Mouse (Mus musculus) heart, embryonic 14.5 days (tissue): ENCODE measurements around the gene Sema3g. TPM values are rescaled to one million over a fixed set of nuclear protein-coding genes. Genes with fewer than 3 reads are reported as not detected.

ENCODE experiments used
- ATAC-seq: fragments of 200-750 bp; cut with Nextera tagmentation; 2 replicates; pipeline ENCODE4 v1.8.0; 2017; ENCODE audit warnings: low read depth, moderate TSS enrichment; ENCODE audit not compliant: insufficient number of reproducible peaks, insufficient read depth, low FRiP score
- H3K27ac ChIP-seq, 2 experiments: fragments of 200-500 bp in 1 of 2; fragments of 300-500 bp in 1 of 2; sonication (generic) in 1 of 2; replicated peaks in 1 of 2; 2 replicates each; pipeline ENCODE4 v1.5.1; 2012 to 2014; ENCODE audit warnings: low read depth in 2 of 2, low read length in 2 of 2, control low read depth in 1 of 2, mild to moderate bottlenecking in 1 of 2, mixed read lengths in 1 of 2; ENCODE audit not compliant: control insufficient read depth in 1 of 2, insufficient read depth in 1 of 2
- H3K27me3 ChIP-seq: fragments of 300-500 bp; sonication (generic); 2 replicates; pipeline ENCODE4 v1.6.1; 2014; ENCODE audit warnings: mild to moderate bottlenecking, low read length, control low read depth; ENCODE audit not compliant: control insufficient read depth, insufficient read depth
- H3K36me3 ChIP-seq: fragments of 300-500 bp; sonication (generic); 2 replicates; pipeline ENCODE4 v1.6.1; 2014; ENCODE audit warnings: mild to moderate bottlenecking, control low read depth, low read length, mixed read lengths; ENCODE audit not compliant: control insufficient read depth, insufficient read depth
- H3K4me1 ChIP-seq, 2 experiments: fragments of 200-500 bp in 1 of 2; fragments of 300-500 bp in 1 of 2; sonication (generic) in 1 of 2; 2 replicates each; pipeline ENCODE4 v1.6.1; 2012 to 2014; ENCODE audit warnings: low read length in 2 of 2, control low read depth in 1 of 2, mixed read lengths in 1 of 2; ENCODE audit not compliant: control insufficient read depth in 2 of 2, insufficient read depth in 2 of 2
- H3K4me2 ChIP-seq: fragments of 300-500 bp; sonication (generic); 2 replicates; pipeline ENCODE4 v1.6.1; 2014; ENCODE audit warnings: mild to moderate bottlenecking, low read length
- H3K4me3 ChIP-seq, 2 experiments: fragments of 200-500 bp in 1 of 2; fragments of 300-500 bp in 1 of 2; sonication (generic) in 1 of 2; 2 replicates each; pipeline ENCODE4 v1.5.1; 2012 to 2014; ENCODE audit warnings: low read length in 2 of 2, mild to moderate bottlenecking in 2 of 2, control low read depth in 1 of 2, low read depth in 1 of 2, moderate library complexity in 1 of 2; ENCODE audit not compliant: control insufficient read depth in 1 of 2, insufficient read depth in 1 of 2
- H3K9ac ChIP-seq: fragments of 300-500 bp; sonication (generic); 2 replicates; pipeline ENCODE4 v1.6.1; 2014; ENCODE audit warnings: mild to moderate bottlenecking, low read length
- H3K9me3 ChIP-seq: fragments of 300-500 bp; sonication (generic); 2 replicates; pipeline ENCODE4 v1.6.1; 2016; ENCODE audit warnings: low read length, control low read depth; ENCODE audit not compliant: control insufficient read depth
- WGBS: fragments of 180-500 bp; shearing (Covaris S2); extraction: QIAGEN DNeasy Blood & Tissue Kit; methylation state at CpG from one replicate; pipeline ENCODE4 v1.1.7; 2014; 5-methylcytosine and 5-hydroxymethylcytosine counted together
- polyA plus RNA-seq: library from polyadenylated mRNA; unstranded; fragments of >200 nt; fragmentation: Nextera tagmentation; extraction: Ambion mirVana; gene quantifications from 2 replicates; pipeline ENCODE4 v1.2.1, GENCODE M21; 2014

Gene Sema3g
- polyA plus RNA-seq, 1 experiment from 2014 or later, result 0.23 TPM

DNA sequence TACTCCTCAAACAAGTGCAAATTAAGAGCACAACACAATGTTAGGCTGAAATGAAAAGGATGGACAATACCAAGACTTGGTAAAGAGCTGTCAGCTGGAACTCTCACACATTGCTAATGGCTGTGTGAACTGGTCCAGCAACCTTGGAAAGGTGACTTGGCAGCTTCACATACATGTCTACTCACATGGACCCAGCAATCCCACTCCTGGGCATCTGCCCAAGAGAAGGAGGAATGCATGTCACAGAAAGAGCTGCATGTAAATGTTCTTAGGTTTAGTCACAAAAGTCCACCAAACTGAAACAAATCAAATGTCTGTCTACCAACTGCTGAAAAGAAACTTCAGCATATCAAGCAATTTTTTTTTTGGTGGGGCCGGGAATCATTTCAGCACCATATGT, 28.3 kb downstream of the Sema3g start:
- Histone ChIP-seq H3K27me3 (no peaks in the 10 kb centered on the region), H3K9me3 (no peaks in the 10 kb centered on the region), H3K9ac (no peak overlapping the region), H3K27ac (peak overlapping the region in 1 of 2 experiments; percentile 2; a peak in 2 of 4 replicates), H3K4me3 (no peak overlapping the region), H3K4me1 (peaks cover 4 to 16% of the 10 kb centered on the region in 2 experiments), H3K4me2 (no peak overlapping the region), H3K36me3 (no peaks in the 10 kb centered on the region)
- 24% methylated on average over 1 of the region's 1 CpGs for WGBS
- no peak for ATAC-seq

DNA sequence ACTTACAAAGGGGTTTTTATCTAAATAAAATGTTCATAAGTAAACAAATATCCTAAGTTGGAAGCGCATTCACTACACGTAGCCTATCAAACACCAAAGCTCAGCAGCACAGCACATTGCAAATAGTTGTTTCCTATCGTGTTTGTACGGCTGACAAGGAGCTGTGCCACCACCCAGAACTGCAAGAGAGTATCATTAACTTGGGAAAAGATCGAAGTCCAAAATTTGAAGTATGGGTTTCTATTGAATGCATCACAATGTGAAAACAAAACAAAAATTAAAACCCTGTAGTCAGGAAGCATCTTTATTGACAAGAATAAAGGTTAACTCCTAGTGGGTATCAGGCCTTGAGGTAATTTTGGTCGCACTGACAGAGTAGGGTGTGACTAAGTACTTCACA, 30.7 kb downstream of the Sema3g start:
- no peaks in the 10 kb centered on the region for H3K27me3 ChIP-seq
- H3K4me1 ChIP-seq, result peaks cover 6 to 25% of the 10 kb centered on the region in 2 experiments
- 87% methylated on average over 6 of the region's 6 CpGs for WGBS
- H3K4me2 ChIP-seq, result no peak overlapping the region
- ATAC-seq, result no peak
- peaks cover 6% of the 10 kb centered on the region for H3K36me3 ChIP-seq
- no peak overlapping the region for H3K27ac ChIP-seq
- H3K9me3 ChIP-seq, result no peaks in the 10 kb centered on the region
- no peak overlapping the region for H3K4me3 ChIP-seq
- H3K9ac ChIP-seq, result no peak overlapping the region

DNA sequence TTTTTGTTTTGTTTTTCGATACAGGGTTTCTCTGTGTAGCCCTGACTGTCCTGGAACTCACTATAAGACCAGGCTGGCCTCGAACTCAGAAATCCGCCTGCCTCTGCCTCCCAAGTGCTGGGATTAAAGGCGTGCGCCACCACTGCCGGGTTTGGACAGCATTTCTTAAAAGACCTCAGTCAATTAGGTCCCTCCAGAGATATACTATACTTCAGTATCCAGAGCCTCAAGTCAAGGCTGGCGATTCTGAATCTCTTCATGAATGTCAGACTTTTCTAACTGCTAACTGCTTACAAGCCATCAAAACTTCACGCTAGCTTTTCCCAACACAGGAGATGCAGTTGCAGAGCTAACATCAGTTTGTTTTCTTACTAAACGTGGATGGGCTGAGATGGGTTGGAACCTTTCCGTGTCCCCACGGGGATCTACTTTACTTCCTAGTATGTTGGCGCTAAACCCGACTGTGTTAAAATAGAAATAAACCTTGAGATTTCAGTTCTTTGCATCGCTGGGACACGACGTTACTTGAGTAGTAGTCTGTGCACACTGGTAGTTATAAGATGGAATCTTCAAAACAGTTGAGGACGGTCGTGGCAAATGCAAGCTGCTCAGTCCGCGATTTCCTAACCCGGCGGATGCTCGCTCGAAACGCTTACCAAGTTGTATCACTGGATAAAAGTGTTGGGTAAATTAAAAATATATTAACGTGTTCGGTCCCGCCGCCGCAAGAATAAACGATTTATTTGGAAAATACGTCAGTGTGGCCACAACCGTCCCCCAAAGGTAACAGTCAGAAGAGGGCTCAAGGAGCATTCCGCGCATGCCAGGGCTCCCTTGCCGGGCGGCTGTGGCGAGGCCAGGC, 32.8 kb downstream of the Sema3g start:
- H3K9ac ChIP-seq, result peak overlapping the region; percentile 99
- H3K4me1 ChIP-seq, result peaks cover 6 to 25% of the 10 kb centered on the region in 2 experiments
- H3K9me3 ChIP-seq, result no peaks in the 10 kb centered on the region
- H3K27me3 ChIP-seq, result no peaks in the 10 kb centered on the region
- WGBS, result 17% methylated on average over 38 of the region's 38 CpGs
- peak overlapping the region; percentile 94 to 95 for H3K27ac ChIP-seq
- ATAC-seq, result peak; percentile 82; the same call in 1 of the 2 replicates
- H3K4me2 ChIP-seq, result peak overlapping the region; percentile 76
- H3K36me3 ChIP-seq, result peaks cover 27% of the 10 kb centered on the region
- H3K4me3 ChIP-seq, result peak overlapping the region; percentile 65 to 98

DNA sequence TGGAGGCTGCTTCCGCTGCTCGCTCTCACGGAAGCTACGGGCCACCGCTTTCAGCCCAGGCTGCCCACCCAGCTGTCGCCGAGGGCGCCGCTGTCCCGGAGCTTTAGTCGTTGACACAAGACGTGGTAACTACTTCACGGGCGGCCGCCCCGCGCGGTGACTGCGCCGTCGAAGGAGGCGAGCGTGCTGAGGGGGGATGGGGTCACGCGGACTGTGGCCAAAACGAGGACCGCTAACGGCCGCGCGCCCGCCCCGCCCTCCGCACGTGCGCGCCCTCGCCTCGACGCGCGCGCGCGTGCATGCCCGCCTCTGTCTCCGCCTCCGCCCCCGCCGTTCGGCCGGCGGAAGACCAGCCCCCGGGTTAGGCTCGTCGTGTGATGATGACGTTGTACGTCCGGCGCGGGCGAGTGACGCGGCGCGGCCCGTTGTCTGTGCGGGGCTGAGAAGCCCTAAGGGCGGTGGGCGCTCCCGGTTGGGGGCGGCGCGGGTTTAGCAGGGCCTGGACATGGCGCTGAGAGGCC, 33.5 kb downstream of the Sema3g start, which contains the start of the genes Phf7 and Bap1:
Phf7 (minus strand) TSS at position 234 of the 521 bp plus-strand sequence.
Bap1 (plus strand) TSS at position 367 of the 521 bp plus-strand sequence.
- Histone ChIP-seq H3K4me2 (peak within 1 kb of the TSS; percentile 94), H3K4me1 (peaks cover 6 to 22% of the 10 kb centered on the region in 2 experiments), H3K36me3 (peaks cover 34% of the 10 kb centered on the region), H3K9me3 (no peaks in the 10 kb centered on the region), H3K9ac (peak within 1 kb of the TSS; percentile 99), H3K4me3 (peak within 1 kb of the TSS; percentile 65 to 98), H3K27ac (peak within 1 kb of the TSS; percentile 94 to 95), H3K27me3 (no peaks in the 10 kb centered on the region)
- ATAC-seq, result peak; percentile 91
- WGBS, result under 1% methylated on average over 74 of the region's 75 CpGs

DNA sequence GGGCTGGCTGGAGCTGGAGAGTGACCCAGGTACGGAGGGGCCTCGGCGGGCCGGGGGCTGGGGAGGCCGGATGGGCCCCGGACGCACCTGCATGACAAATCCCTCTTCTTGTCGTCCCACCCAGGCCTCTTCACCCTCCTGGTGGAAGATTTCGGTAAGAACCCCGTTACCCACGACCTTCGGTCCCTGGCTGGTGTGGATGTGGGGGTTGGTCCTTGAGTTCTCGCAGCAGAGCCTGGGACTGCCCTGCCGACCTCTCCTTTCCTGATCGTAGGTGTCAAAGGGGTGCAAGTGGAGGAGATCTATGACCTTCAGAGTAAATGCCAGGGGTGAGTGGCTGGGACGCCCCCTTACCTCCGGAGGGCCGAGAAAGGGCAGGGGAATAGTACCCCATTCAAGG, 34.0 kb downstream of the Sema3g start:
- Histone ChIP-seq H3K9me3 (no peaks in the 10 kb centered on the region), H3K4me1 (peaks cover 3 to 17% of the 10 kb centered on the region in 2 experiments), H3K27ac (peak overlapping the region; percentile 58 to 80), H3K4me3 (peak overlapping the region; percentile 65 to 98), H3K4me2 (peak overlapping the region; percentile 94), H3K27me3 (no peaks in the 10 kb centered on the region), H3K9ac (peak overlapping the region; percentile 99), H3K36me3 (peaks cover 39% of the 10 kb centered on the region)
- ATAC-seq, result peak; percentile 3; the same call in 1 of the 2 replicates
- WGBS, result 2% methylated on average over 18 of the region's 18 CpGs

DNA sequence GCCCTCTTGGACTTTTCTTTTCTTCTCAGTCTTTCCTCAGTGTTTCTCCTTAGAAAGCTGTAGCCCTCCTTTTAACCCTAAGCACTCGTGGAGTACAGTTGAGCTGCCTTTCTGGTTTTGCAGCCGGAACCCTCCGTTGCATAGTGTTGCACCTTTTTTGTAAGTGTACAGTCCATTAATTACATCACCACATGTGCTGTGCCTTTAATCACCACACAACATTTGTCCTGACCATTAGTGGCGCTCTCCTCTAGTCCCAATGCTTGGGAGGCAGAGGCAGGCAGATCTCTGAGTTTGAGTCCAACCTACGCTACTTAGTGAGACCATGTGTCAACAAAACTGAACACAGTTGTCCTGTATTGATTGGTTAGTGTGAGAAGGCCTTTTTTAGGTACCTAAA, 34.4 kb downstream of the Sema3g start:
- ATAC-seq, result no peak
- Histone ChIP-seq H3K27ac (0 out of 4 replicates have a peak overlapping the region, but pooled peaks of 1 of the 2 experiments have one; percentile 80), H3K27me3 (no peaks in the 10 kb centered on the region), H3K4me2 (peak overlapping the region; percentile 94), H3K36me3 (peaks cover 43% of the 10 kb centered on the region), H3K9me3 (no peaks in the 10 kb centered on the region), H3K9ac (peak overlapping the region; percentile 99), H3K4me1 (peaks cover 3 to 15% of the 10 kb centered on the region in 2 experiments), H3K4me3 (peak overlapping the region; percentile 65 to 98)
- 80% methylated on average over 5 of the region's 5 CpGs for WGBS

DNA sequence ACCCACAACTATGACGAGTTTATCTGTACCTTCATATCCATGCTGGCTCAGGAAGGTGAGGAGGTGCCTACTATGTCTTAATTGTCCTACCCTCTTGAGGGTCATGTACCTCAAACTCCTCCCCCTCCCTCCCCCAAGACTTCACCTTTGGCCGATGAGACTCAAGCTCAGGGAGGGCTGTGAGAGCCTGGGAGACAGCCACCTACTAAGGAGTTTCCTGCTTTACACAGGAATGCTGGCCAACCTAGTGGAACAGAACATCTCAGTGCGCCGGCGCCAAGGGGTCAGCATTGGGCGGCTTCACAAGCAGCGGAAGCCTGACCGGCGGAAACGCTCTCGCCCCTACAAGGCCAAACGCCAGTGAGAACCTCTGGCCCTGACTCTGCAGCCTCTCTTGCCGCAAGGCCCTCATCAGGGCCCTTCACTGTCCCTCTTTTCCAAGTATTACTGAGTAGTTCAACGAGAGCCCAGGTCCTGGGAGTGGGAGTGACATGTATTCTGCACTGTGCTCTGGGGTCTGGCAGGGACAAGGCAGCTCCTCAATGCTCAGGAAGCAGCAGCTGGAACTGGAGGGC, 40.9 kb downstream of the Sema3g start:
- no peak for ATAC-seq
- H3K4me3 ChIP-seq, result no peak overlapping the region
- H3K27ac ChIP-seq, result no peak overlapping the region
- no peak overlapping the region for H3K9ac ChIP-seq
- WGBS, result 93% methylated on average over 14 of the region's 14 CpGs
- no peaks in the 10 kb centered on the region for H3K9me3 ChIP-seq
- no peak overlapping the region for H3K4me2 ChIP-seq
- peaks cover 85% of the 10 kb centered on the region for H3K36me3 ChIP-seq
- no peaks in the 10 kb centered on the region for H3K27me3 ChIP-seq
- no peaks in the 10 kb centered on the region for H3K4me1 ChIP-seq
